Mouse (Mus musculus) ES-CJ7 (cell line): Measurements from ENCODE around the gene Ddt.
"Not testable (repeated sequence)": the region's sequence is repeated elsewhere in the genome, so short reads cannot be mapped to it uniquely, and the experiment has no call there.

Experiments used
- DNase-seq: peaks from one replicate; pipeline ENCODE4 v3.0.0; 2011; ENCODE audit warnings: low read depth, low spot score

The Ddt gene

GRCm38 (mm10) chr10:75774102-75774501 is 888 bp upstream of the Ddt start:
- DNase-seq, result no peak

- not testable (repeated sequence) for DNase-seq
Observed at GRCm38 (mm10) chr10:75767756-75768155, 5.5 kb downstream of the Ddt start.

GRCm38 (mm10) chr10:75766856-75767255 is 6.4 kb downstream of the Ddt start:
- DNase-seq, result no peak

- peak; percentile 91 for DNase-seq
Observed at GRCm38 (mm10) chr10:75764519-75765473, 8.4 kb downstream of the Ddt start.

GRCm38 (mm10) chr10:75763682-75764518 is 9.3 kb downstream of the Ddt start, which contains the start of gene Cabin1:
Cabin1 (minus strand) TSS chr10:75764341.
- DNase-seq, result peak; percentile 99

- DNase-seq, result no peak
Observed at GRCm38 (mm10) chr10:75762413-75762812, 10.8 kb downstream of the Ddt start.

- DNase-seq, result peak; percentile 68
Observed at GRCm38 (mm10) chr10:75760311-75760710, 12.9 kb downstream of the Ddt start.

- no peak for DNase-seq
Observed at GRCm38 (mm10) chr10:75756719-75757118, 16.5 kb downstream of the Ddt start.

GRCm38 (mm10) chr10:75744017-75744416 is 29.2 kb downstream of the Ddt start:
- DNase-seq, result peak; percentile 74

- DNase-seq, result no peak
Observed at GRCm38 (mm10) chr10:75743369-75743768, 29.8 kb downstream of the Ddt start.

GRCm38 (mm10) chr10:75740866-75741265 is 32.3 kb downstream of the Ddt start:
- no peak for DNase-seq

GRCm38 (mm10) chr10:75725449-75725848 is 47.8 kb downstream of the Ddt start:
- no peak for DNase-seq
